Mouse (Mus musculus) brain, embryonic 14.5 days (tissue): ENCODE results near the gene Bloc1s3. TPM values are rescaled to one million over a fixed set of nuclear protein-coding genes. Genes with fewer than 3 reads are reported as not detected.

ENCODE experiments used
- DNase-seq: peaks from one replicate; pipeline ENCODE4 v3.0.0-alpha.2; 2011; ENCODE audit warnings: low read depth
- CTCF ChIP-seq: fragments of 200-500 bp; IDR thresholded peaks from 2 replicates; pipeline ENCODE4 v1.5.1; 2012; ENCODE audit warnings: inconsistent platforms, mild to moderate bottlenecking, moderate library complexity, borderline replicate concordance; ENCODE audit not compliant: insufficient read depth, insufficient read length; ENCODE audit errors: extremely low read depth
- POLR2A ChIP-seq: fragments of 200-500 bp; IDR thresholded peaks from 2 replicates; pipeline ENCODE4 v1.6.1; 2012; ENCODE audit warnings: mild to moderate bottlenecking, inconsistent platforms, borderline replicate concordance; ENCODE audit not compliant: poor library complexity, insufficient read depth, insufficient read length, severe bottlenecking; ENCODE audit errors: extremely low read depth
- polyA plus RNA-seq: library from polyadenylated mRNA; depleted of rRNA; stranded (reverse); fragments of >200 nt; gene quantifications from 2 replicates; pipeline ENCODE4 v1.2.3, GENCODE M21; 2012; rRNA removed

The Bloc1s3 gene
- 11.2 and 14.6 TPM in 2 replicates for polyA plus RNA-seq

DNA sequence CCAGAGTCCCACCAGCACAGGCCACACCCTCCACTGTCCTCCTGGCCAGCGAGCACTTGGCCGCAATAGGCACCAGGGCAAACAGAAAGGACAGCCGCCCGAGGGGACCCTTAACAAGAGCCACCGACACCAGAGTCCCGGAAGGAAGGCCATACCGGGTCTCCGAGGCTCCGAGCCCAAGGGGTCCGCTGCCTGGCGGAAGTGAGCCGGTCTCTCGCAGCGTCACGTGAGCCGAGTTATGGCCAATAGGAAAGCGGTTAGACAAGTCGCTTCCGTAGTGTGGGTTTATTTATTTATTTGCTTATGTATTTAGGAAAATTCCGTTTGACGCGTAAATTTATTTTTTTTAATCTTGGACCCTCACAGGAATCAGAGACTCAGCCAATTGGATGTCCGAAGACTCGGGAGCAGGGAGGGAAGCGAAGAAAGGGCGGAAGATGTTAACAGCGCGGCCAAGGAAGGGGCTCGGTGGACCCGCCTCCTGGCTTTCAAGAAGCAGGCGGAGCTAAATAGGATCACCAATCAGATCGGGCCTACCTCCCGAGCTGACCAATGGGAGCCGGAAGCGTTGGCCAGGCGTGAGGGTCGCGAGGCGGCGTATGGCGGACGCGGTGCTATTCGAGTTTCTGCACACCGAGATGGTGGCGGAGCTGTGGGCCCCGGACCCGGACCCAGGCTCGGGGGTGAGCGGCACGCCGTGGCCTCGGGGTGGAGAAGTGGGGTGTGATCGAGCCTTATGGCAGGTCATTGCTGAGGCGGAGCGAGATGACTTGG lies at the start of gene Bloc1s3, which contains the start of gene Trappc6a:
TSS of gene Bloc1s3 (minus strand) at position 218 of the 774 bp plus-strand sequence.
TSS of gene Trappc6a (plus strand) at position 246 of the 774 bp plus-strand sequence.
- DNase-seq, result peak; percentile 98
- TF ChIP-seq CTCF (no peak), POLR2A (peak; percentile 86)

DNA sequence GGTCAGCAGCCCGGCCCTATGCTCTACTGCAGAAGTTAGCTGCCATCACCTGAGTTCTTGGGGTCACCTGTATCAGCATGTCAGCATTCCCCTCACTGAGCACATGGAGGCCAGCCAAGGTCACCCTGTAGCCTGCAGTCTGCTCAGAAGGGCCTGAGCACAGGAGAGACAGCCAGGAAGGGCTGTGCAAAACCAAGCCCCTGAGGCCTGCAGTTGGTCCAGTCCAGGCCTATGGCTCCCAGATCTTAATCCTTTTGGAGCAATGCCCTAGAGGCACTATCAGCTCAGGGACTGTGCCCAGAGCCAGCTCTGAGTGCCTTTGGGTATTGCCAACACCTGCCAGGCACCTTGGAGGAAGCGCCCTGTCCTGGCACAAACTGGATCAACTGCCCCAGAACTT lies 48.9 kb upstream of the Bloc1s3 start:
- no peak for TF ChIP-seq POLR2A
- TF ChIP-seq CTCF, result no peak
- DNase-seq, result no peak

DNA sequence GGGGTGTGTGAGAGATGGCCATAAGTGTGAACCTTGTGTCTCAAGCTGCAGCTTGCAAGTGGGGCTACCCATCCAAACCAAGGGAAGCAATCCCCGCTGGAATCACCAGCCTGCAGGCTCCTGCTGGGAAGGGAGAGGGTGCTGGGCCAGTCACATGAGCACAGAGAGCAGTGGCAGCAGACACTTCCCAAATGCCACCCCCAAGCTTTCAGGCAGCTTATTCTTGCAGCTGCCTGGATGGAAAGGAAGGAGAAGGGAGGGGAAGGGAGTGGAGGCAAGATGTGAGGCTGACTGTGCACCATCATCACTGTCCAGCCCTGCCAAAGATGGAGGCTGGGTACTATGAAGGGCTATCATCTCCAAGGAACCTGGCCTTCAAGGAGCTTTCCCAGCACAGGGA lies 46.0 kb upstream of the Bloc1s3 start:
- no peak for TF ChIP-seq POLR2A
- TF ChIP-seq CTCF, result no peak
- DNase-seq, result no peak

DNA sequence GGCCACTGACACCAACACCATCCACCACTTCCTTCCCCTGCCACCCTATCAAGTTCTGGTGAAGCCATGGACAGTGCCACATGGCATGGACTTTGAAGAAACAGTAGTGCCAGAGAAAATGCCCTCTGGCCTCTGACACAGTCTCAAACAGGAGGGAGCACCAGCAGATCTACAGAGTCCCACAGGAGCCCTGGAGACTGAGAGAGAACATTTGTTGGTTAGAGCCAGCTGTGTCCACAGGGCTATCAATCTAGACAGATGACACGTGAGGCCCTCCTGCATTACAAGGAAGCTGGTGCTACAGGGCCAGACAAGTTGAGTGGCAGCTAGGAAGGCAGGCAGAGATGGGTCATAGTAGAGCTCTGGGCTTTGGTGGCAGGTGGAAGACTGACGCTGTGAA lies 44.3 kb upstream of the Bloc1s3 start:
- TF ChIP-seq CTCF (no peak), POLR2A (no peak)
- no peak for DNase-seq

DNA sequence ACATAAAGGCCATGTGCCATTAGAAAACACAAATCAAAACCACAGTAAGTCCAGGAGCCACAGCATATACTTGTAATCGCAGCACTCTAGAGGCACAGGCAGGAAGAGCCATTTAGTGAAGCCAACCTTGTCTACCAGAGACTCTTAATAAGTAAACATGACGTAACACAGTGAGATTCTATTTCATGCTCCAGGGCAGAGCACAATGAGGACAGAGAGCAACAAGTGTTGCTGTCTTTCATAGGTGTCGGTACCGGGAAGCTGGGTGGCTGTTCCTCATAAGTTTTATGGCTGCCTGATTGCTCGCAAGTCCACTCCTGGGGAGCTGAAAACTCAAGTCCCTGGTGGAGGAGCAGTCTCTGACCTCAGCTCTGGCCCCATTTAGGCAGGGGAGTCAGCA lies 43.5 kb upstream of the Bloc1s3 start:
- DNase-seq, result no peak

DNA sequence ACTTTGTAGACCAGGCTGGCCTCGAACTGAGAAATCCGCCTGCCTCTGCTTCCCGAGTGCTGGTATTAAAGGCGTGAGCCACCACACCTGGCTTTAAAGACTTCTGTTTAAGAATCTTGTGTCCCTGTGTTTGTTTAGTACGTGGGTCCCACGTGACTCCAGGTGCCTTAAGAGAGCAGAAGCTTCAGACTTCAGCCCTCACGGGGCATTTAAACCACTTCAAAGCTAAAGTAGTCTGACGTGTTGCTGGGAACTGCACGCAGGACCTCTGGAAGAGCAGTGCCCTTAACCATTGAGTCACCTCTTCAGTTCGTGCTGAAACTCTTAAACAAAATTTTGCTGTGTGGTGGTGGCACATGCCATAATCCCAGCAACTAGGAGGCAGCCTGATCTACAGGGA lies 41.2 kb upstream of the Bloc1s3 start:
- no peak for TF ChIP-seq CTCF
- no peak for TF ChIP-seq POLR2A
- DNase-seq, result no peak

More for the DNA sequence above, 43.5 kb upstream of the Bloc1s3 start:
- no peak for TF ChIP-seq CTCF

DNA sequence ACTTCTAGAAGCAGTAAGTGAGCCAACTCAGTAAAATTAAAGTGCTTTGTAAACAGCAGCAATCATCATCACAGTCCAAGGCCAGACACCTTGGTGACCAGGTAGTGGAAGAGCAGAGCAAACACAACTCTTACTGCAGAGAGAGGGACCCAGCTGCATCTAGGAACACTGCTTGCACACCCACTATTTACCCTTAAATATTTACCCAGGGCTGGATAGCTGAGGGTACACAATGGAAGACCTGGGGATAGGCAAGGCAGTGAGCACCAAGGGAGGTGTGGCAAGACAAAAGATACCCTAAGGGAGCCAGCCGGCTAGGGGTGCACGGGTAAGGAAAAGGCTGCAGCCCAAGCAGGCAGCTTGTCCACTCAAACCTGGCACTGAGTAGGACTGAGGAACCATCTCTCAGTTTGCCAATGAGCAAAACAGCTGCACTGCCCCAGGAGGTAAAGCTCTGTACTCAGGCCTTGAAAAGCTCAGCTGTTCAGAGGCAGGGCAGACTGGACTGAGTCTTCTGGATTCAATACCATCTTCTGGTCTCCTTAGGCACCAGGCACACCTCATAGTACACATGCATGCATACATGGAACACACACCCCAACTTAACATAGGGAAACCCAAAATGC lies 39.3 kb upstream of the Bloc1s3 start:
- TF ChIP-seq CTCF (no peak), POLR2A (no peak)
- no peak for DNase-seq

DNA sequence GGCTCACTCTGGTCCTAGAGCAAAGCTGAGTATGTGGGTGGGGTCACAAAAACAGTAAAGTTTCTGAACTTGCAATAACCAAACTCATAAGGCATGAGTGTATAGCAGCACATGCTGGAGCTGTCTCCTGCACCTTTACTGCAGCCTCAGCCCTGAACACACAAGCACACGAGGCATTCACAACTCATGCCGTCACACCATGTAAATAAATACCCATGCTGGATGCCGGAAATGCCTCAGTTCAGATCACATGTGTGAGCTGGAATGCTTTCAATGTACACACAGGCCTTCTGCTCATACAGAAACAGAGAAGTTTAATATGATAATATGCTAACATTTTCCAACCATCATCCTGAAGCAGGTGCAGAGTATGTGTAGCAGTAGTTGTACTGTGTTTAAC lies 37.8 kb upstream of the Bloc1s3 start:
- DNase-seq, result no peak
- TF ChIP-seq POLR2A, result no peak
- no peak for TF ChIP-seq CTCF

DNA sequence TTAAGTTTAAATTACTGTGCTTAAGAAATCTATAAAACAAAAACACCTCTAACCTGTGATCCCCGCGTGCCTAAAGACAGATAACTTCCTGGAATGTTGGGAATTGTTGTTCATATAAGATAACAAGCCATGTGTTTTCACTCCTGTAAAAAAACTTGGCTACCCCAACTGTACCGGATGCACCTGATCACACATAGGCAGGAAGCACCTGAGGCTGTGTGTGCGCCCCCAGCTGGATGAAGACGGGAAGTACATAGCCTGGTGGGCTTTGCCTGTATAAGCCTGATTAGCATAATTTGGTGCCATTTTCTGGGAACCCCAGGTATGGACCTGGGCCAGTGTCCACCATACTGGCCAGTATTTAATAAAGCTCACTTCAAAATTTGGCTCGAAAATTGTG lies 35.4 kb upstream of the Bloc1s3 start:
- no peak for DNase-seq

DNA sequence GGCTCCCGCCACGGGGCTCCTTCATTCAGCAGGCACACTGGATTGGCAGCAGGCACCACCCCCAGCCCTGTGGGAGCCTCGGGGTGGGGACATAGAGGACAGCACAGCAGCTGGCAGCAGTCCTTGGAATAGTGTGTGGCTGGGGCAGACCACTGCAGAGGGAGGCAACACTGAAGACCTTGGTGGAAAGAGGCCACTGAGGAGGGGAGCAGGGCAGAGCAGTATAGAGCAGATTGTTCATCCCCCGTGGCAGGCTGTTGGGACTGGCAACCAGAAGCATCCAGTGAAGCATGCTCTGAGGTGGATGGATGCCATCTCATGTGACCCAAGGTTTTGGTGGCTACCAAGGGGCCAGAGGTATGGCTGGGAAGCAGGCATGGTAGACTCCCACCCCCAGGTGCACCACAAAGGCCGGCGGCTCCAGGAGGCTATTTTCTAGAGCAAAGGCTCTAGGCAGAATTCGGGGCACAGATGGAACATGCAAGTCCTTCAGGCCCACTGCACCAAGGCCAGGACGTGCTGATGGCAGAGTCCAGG lies 34.1 kb upstream of the Bloc1s3 start:
- DNase-seq, result peak; percentile 91

More for the DNA sequence above, 35.4 kb upstream of the Bloc1s3 start:
- no peak for TF ChIP-seq POLR2A
- peak; percentile 52; the same call in 1 of the 2 replicates for TF ChIP-seq CTCF

DNA sequence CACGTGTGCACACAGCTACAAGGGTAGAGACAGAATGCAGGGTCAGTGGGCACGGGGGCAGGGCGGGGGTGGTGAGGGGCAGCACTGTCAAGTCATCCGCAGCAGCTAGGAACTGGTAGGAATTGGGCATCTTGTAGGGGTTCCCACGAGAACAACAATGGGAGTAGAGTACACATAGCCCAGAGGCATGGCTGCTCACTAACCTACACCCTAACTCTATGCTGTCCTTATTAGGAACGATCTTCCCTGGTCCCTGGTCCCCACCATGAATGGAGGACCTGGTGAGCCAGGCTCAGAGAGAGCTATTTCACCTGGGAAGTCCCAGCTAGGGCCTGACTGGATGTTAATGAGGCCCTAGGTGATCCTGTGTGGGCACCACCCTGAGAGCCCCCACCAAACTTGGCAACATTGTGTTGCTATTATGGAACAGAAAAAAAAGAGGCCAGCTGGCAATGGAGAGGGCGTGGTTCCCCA lies 33.6 kb upstream of the Bloc1s3 start:
- DNase-seq, result no peak
- no peak for TF ChIP-seq POLR2A

More for the DNA sequence above, 34.1 kb upstream of the Bloc1s3 start:
- TF ChIP-seq CTCF (no peak), POLR2A (no peak)

DNA sequence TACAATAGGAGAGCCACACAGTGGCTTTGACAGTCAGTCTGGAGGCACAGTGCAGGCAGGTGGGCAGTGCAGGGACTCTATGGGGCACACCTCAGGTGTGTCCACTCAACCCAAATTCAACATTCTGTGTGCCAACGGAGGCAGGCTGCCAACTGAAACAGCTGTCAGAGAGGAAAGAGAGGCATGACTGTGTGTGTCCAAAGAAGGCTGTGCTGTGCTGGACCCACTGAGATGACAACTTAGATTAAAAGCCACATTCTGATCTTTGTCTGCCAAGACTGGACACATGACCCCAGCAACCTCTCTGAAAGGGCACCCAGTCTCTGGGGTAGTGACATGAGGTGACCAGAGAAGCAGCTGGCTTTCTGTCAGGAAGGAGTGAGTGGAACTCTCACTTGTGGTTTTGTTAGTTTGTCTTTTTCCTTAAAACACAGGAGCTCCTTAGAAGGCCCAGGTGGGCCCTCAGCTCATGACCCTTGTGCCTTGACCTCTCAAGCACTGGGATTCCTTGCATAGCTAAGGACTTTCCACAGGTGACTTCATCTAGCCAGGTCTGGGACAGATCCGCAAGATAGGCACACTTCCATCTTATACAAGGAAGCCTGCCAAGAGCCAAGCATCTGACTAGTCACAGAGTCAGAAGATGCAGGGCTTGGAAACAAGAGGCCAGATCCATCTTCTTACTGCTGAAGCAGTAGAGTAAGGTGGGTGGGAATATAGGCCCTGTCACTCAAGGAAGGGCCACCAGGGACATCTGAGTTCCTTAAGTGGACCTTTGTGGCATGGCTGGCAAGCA lies 32.8 kb upstream of the Bloc1s3 start:
- no peak for DNase-seq

More for the DNA sequence above, 32.8 kb upstream of the Bloc1s3 start:
- no peak for TF ChIP-seq CTCF
- TF ChIP-seq POLR2A, result no peak
